Mouse (Mus musculus) hindbrain, postnatal 0 days (tissue): ENCODE data around the gene Depdc1b. TPM values are rescaled to one million over a fixed set of nuclear protein-coding genes. Genes with fewer than 3 reads are reported as not detected.

Experiments
- ATAC-seq: fragments of 200-750 bp; cut with Nextera tagmentation; 2 replicates; pipeline ENCODE4 v1.8.0; 2017; ENCODE audit warnings: mild to moderate bottlenecking, moderate TSS enrichment, moderate library complexity
- DNase-seq: peaks from one replicate; pipeline ENCODE4 v3.0.0-alpha.2; 2015; ENCODE audit warnings: low spot score
- H3K27ac ChIP-seq: fragments of 300-500 bp; sonication (generic); 2 replicates; pipeline ENCODE4 v1.5.1; 2014; ENCODE audit warnings: mild to moderate bottlenecking
- H3K27me3 ChIP-seq: fragments of 300-500 bp; sonication (generic); 2 replicates; pipeline ENCODE4 v1.6.1; 2014; ENCODE audit warnings: low read length, mixed read lengths; ENCODE audit not compliant: insufficient read depth
- H3K36me3 ChIP-seq: fragments of 300-500 bp; sonication (generic); 2 replicates; pipeline ENCODE4 v1.6.1; 2014; ENCODE audit warnings: low read length, mixed read lengths; ENCODE audit not compliant: insufficient read depth
- H3K4me1 ChIP-seq: fragments of 300-500 bp; sonication (generic); 2 replicates; pipeline ENCODE4 v1.6.1; 2014; ENCODE audit warnings: antibody characterized with exemption, low read length, mixed read lengths; ENCODE audit not compliant: insufficient read depth
- H3K4me2 ChIP-seq: fragments of 300-500 bp; sonication (generic); 2 replicates; pipeline ENCODE4 v1.6.1; 2014; ENCODE audit warnings: low read depth, mild to moderate bottlenecking, low read length, moderate library complexity, mixed read lengths
- H3K4me3 ChIP-seq: fragments of 300-500 bp; sonication (generic); 2 replicates; pipeline ENCODE4 v1.5.1; 2014; ENCODE audit warnings: low read length
- H3K9ac ChIP-seq: fragments of 300-500 bp; sonication (generic); replicated peaks from 2 replicates; pipeline ENCODE4 v1.6.1; 2014; ENCODE audit warnings: mild to moderate bottlenecking, low read length, moderate library complexity, mixed read lengths
- H3K9me3 ChIP-seq: fragments of 300-500 bp; sonication (generic); 2 replicates; pipeline ENCODE4 v1.6.1; 2016; ENCODE audit warnings: low read length, mixed read lengths
- CTCF ChIP-seq: IDR thresholded peaks from 2 replicates; pipeline ENCODE4 v1.5.1; 2016; ENCODE audit warnings: antibody characterized with exemption, control low read depth, low read depth
- WGBS: fragments of 180-500 bp; shearing (Covaris S2); extraction: QIAGEN DNeasy Blood & Tissue Kit; methylation state at CpG from one replicate; pipeline ENCODE4 v1.1.7; 2014; 5-methylcytosine and 5-hydroxymethylcytosine counted together
- polyA plus RNA-seq: library from polyadenylated mRNA; unstranded; fragments of >200 nt; fragmentation: Nextera tagmentation; extraction: Ambion mirVana; gene quantifications from 2 replicates; pipeline ENCODE4 v1.2.1, GENCODE M21; 2015
- total RNA-seq: library from RNA; depleted of rRNA; stranded (reverse); fragments of >200 nt; gene quantifications from 2 replicates; pipeline ENCODE4 v1.2.3, GENCODE M21; 2014

Depdc1b gene
- total and polyA plus RNA-seq, 2 experiments from 2014 or later = 0.94 to 1.8 TPM

DNA sequence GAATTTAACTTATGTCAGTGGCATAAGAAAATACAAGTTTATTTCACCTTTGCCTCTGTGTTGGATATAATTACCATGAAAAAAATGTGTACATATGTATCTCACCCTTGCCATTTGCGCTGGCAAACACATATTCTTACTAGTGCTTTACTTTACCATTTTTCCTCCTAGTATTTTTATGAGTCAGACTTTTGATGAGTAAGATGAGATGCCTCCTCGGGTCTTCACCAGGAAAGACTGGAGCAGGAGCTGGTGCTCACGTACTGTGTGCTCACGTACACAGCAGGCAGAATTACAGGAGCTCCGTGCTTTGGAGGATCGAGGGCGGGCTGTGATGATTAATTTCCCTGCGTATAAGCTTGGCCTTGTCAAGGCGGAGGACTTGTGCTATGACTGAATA is 69.9 kb downstream of the Depdc1b start:
- Histone ChIP-seq H3K4me3 (no peak overlapping the region), H3K9me3 (no peaks in the 10 kb centered on the region), H3K4me2 (no peak overlapping the region), H3K9ac (no peak overlapping the region), H3K27ac (no peak overlapping the region), H3K36me3 (no peaks in the 10 kb centered on the region), H3K27me3 (no peaks in the 10 kb centered on the region), H3K4me1 (no peaks in the 10 kb centered on the region)
- no peak for TF ChIP-seq CTCF
- 77% methylated on average over 9 of the region's 9 CpGs for WGBS
- DNase-seq (no peak), ATAC-seq (no peak)

- H3K36me3 ChIP-seq = no peaks in the 10 kb centered on the region
- no peak overlapping the region for H3K4me2 ChIP-seq
- no peaks in the 10 kb centered on the region for H3K27me3 ChIP-seq
- ATAC-seq (peak; percentile 53; the same call in 1 of the 2 replicates), DNase-seq (peak; percentile 68)
- TF ChIP-seq CTCF = peak; percentile 73
- no peaks in the 10 kb centered on the region for H3K9me3 ChIP-seq
- H3K27ac ChIP-seq = no peak overlapping the region
- H3K9ac ChIP-seq = no peak overlapping the region
- H3K4me3 ChIP-seq = no peak overlapping the region
- H3K4me1 ChIP-seq = no peaks in the 10 kb centered on the region
- 16% methylated on average over 1 of the region's 1 CpGs for WGBS
Measured at GRCm38 (mm10) chr13:108390565-108390964, 74.4 kb downstream of the Depdc1b start.

- Histone ChIP-seq H3K4me2 (no peak overlapping the region), H3K4me1 (no peaks in the 10 kb centered on the region), H3K36me3 (no peaks in the 10 kb centered on the region), H3K27me3 (no peaks in the 10 kb centered on the region), H3K9me3 (no peaks in the 10 kb centered on the region), H3K27ac (no peak overlapping the region), H3K9ac (no peak overlapping the region), H3K4me3 (no peak overlapping the region)
- DNase-seq = no peak
- no peak for ATAC-seq
- 93% methylated on average over 5 of the region's 5 CpGs for WGBS
- TF ChIP-seq CTCF = no peak
Measured at GRCm38 (mm10) chr13:108403197-108403596, 87.1 kb downstream of the Depdc1b start.

GRCm38 (mm10) chr13:108404372-108404771 is 88.2 kb downstream of the Depdc1b start:
- Histone ChIP-seq H3K27me3 (no peaks in the 10 kb centered on the region), H3K4me2 (no peak overlapping the region), H3K36me3 (no peaks in the 10 kb centered on the region), H3K9ac (no peak overlapping the region), H3K9me3 (no peaks in the 10 kb centered on the region), H3K4me1 (no peaks in the 10 kb centered on the region), H3K4me3 (no peak overlapping the region), H3K27ac (no peak overlapping the region)
- TF ChIP-seq CTCF = no peak
- DNase-seq (no peak), ATAC-seq (no peak)
- WGBS = 87% methylated on average over 4 of the region's 4 CpGs

GRCm38 (mm10) chr13:108415464-108415863 is 99.3 kb downstream of the Depdc1b start:
- DNase-seq = no peak
- Histone ChIP-seq H3K4me1 (no peaks in the 10 kb centered on the region), H3K27me3 (no peaks in the 10 kb centered on the region), H3K27ac (no peak overlapping the region), H3K36me3 (no peaks in the 10 kb centered on the region), H3K4me2 (no peak overlapping the region), H3K4me3 (no peak overlapping the region), H3K9me3 (no peaks in the 10 kb centered on the region), H3K9ac (no peak overlapping the region)
- 63% methylated on average over 2 of the region's 2 CpGs for WGBS
- TF ChIP-seq CTCF = no peak
- ATAC-seq = no peak

DNA sequence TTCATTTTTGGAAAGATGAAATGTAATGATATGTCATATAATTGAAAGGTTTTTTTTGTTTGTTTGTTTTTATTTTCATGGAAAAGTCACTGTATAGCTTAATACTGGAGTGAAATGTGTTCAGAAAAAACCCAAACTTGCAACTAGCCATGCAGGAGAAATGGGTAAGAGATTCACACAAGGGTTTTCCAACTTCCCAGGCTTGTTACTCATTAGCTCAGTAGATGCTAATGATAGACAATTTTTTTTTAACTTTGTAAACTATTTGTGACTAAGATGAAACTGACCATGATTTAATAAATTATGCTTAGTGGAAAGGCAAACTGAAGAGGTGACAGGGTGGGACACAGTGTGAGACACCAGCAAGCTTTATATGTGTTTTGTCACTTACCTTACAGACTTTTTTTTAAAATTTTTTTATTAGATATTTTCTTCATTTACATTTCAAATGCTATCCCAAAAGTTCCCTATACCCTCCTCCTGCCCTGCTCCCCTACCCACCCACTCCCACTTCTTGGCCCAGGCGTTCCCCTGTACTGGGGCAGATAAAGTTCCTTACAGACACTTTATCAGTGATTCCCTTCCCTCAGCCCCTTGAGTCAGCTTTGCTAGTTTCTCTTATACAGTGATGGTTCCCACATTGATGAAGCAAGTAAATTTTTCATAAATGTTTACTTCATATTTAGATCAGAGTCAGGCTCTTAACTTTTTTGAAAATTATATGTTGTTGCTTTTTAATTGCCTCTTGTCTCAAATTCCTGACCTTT is 102.8 kb downstream of the Depdc1b start:
- H3K36me3 ChIP-seq = no peaks in the 10 kb centered on the region
- H3K4me1 ChIP-seq = no peaks in the 10 kb centered on the region
- WGBS = 100% methylated on average over 1 of the region's 1 CpGs
- no peak overlapping the region for H3K4me2 ChIP-seq
- no peak overlapping the region for H3K4me3 ChIP-seq
- no peaks in the 10 kb centered on the region for H3K27me3 ChIP-seq
- DNase-seq (no peak), ATAC-seq (no peak)
- no peak overlapping the region for H3K27ac ChIP-seq
- no peaks in the 10 kb centered on the region for H3K9me3 ChIP-seq
- H3K9ac ChIP-seq = no peak overlapping the region
- no peak for TF ChIP-seq CTCF

DNA sequence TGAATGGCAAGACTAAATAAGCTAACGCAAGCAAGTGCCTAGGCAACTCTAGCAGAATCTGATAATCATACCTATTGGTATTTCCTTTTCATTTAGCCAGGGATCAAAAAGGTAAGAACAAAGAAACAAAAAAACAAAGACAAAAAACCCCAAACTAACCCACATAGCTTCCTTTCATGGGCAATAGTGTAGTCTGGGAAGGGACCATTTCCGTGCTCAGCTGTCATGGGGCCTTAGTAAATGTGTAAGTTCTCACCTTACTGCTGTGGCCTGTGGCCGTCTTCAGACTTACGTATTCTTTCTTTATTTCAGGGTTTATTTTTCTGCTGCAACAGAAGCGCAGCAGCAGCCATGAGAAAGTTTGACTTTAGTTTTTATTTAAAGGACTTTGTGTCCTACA is 110.2 kb downstream of the Depdc1b start:
- no peak for DNase-seq
- no peaks in the 10 kb centered on the region for H3K9me3 ChIP-seq
- H3K36me3 ChIP-seq = no peaks in the 10 kb centered on the region
- no peak for TF ChIP-seq CTCF
- no peak overlapping the region for H3K27ac ChIP-seq
- no peak overlapping the region for H3K4me3 ChIP-seq
- WGBS = 67% methylated on average over 5 of the region's 5 CpGs
- no peaks in the 10 kb centered on the region for H3K27me3 ChIP-seq
- no peaks in the 10 kb centered on the region for H3K4me1 ChIP-seq
- no peak overlapping the region for H3K4me2 ChIP-seq
- H3K9ac ChIP-seq = no peak overlapping the region
- ATAC-seq = no peak
